ENCODE assay signal across 9 mouse cellular contexts in genomic region chr5:137740506-137740905, GRCm38 (mm10). TPM values are rescaled to one million over a fixed set of nuclear protein-coding genes. Genes with fewer than 3 reads are reported as not detected.
A peak's percentile ranks its signal among the peaks of the same experiment; 100 is the strongest.
DNase-seq lines count a peak whose midpoint lies in the region; ATAC-seq and TF ChIP-seq lines count a peak whose summit lies in the region.
"Had no signal": no experiment of that assay in that cellular context is flagged by ENCODE, and none has a peak within 500 bp of the region (broad histone marks: within the 10 kb centered on the region; RNA-seq: fewer than 3 reads in every experiment).

No protein-coding gene starts in this region.

- peak overlapping the region; percentile 68 for H3K4me3 ChIP-seq in kidney, embryonic 14.5 days (ENCODE audit: low read length)
- H3K4me3 ChIP-seq in embryonic facial prominence, embryonic 10.5 days = peak overlapping the region; percentile 89
- peak overlapping the region; percentile 60 for H3K4me3 ChIP-seq in hindbrain, embryonic 14.5 days (replicated peaks; ENCODE audit: low read length)
- peak overlapping the region; percentile 77 for H3K4me3 ChIP-seq in midbrain, postnatal 0 days (ENCODE audit: low read depth, low read length)

- H3K9me3 ChIP-seq in kidney, embryonic 14.5 days (ENCODE audit: control insufficient read depth, low read length) = no peaks in the 10 kb centered on the region
- H3K9me3 ChIP-seq in embryonic facial prominence, embryonic 10.5 days = no peaks in the 10 kb centered on the region
- H3K9me3 ChIP-seq in hindbrain, embryonic 14.5 days (ENCODE audit: control insufficient read depth, low read length) = no peaks in the 10 kb centered on the region
- no peaks in the 10 kb centered on the region for H3K9me3 ChIP-seq in midbrain, postnatal 0 days (ENCODE audit: low read length)

- peak; percentile 29 for ATAC-seq in kidney, embryonic 14.5 days (ENCODE audit: low FRiP score, low TSS enrichment)
- peak; percentile 21 for ATAC-seq in hindbrain, embryonic 14.5 days (ENCODE audit: low FRiP score)
- peak; percentile 5 for ATAC-seq in midbrain, postnatal 0 days (ENCODE audit: low FRiP score)

- peak overlapping the region; percentile 42; the same call in 1 of the 2 replicates for H3K27ac ChIP-seq in kidney, embryonic 14.5 days (ENCODE audit: low read depth, low read length)
- peak overlapping the region; percentile 91 for H3K27ac ChIP-seq in embryonic facial prominence, embryonic 10.5 days (replicated peaks)
- H3K27ac ChIP-seq in hindbrain, embryonic 14.5 days = peak overlapping the region; percentile 82
- H3K27ac ChIP-seq in midbrain, postnatal 0 days (ENCODE audit: low read depth, low read length) = peak overlapping the region; percentile 91
- H3K27ac ChIP-seq: macrophage had no signal

- intact Hi-C loops in left cerebral cortex, postnatal 4 days (cut with DNase I) = loop anchor here (5.0 to 10.0 kb wide), 2 partner anchors 83 to 386 kb away; partner anchors contain the start of gene Ephb4

- H3K4me2 ChIP-seq in kidney, embryonic 14.5 days (replicated peaks; ENCODE audit: low read depth, low read length) = peak overlapping the region; percentile 91
- peak overlapping the region; percentile 91 for H3K4me2 ChIP-seq in hindbrain, embryonic 14.5 days (replicated peaks)
- H3K4me2 ChIP-seq in midbrain, postnatal 0 days (ENCODE audit: low read depth, low read length, poor library complexity, severe bottlenecking) = peak overlapping the region; percentile 77

- H3K9ac ChIP-seq in kidney, embryonic 14.5 days (ENCODE audit: low read depth, low read length) = peak overlapping the region; percentile 65
- H3K9ac ChIP-seq in hindbrain, embryonic 14.5 days = peak overlapping the region; percentile 94
- peak overlapping the region; percentile 91 for H3K9ac ChIP-seq in midbrain, postnatal 0 days (replicated peaks; ENCODE audit: low read length, poor library complexity, severe bottlenecking)

- no peak for TF ChIP-seq CTCF in midbrain, postnatal 0 days (IDR thresholded peaks at IDR 0.05)

- DNase-seq in kidney, postnatal 10 days = no peak
- peak; percentile 45 for DNase-seq in embryonic facial prominence, embryonic 10.5 days (ENCODE audit: low spot score)
- DNase-seq in hindbrain, embryonic 14.5 days (ENCODE audit: low spot score) = no peak
- DNase-seq in midbrain, postnatal 0 days (ENCODE audit: low spot score) = no peak
- no peak for DNase-seq in left cerebral cortex, postnatal 4 days
- DNase-seq in ovary, adult 18-20 months (ENCODE audit: low spot score) = no peak
- DNase-seq in ovary, postnatal 36 days (ENCODE audit: low spot score) = no peak

- H3K4me1 ChIP-seq in kidney, embryonic 14.5 days (ENCODE audit: control insufficient read depth, insufficient read depth, low read length) = peaks cover 13% of the 10 kb centered on the region; the same call in 1 of the 2 replicates
- H3K4me1 ChIP-seq in embryonic facial prominence, embryonic 10.5 days = peaks cover 49% of the 10 kb centered on the region
- H3K4me1 ChIP-seq in hindbrain, embryonic 14.5 days (replicated peaks; ENCODE audit: control insufficient read depth, insufficient read depth, low read length) = peaks cover 40% of the 10 kb centered on the region
- H3K4me1 ChIP-seq in midbrain, postnatal 0 days (ENCODE audit: insufficient read depth, low read length) = peaks cover 19% of the 10 kb centered on the region

- H3K27me3 ChIP-seq in kidney, embryonic 14.5 days (ENCODE audit: control insufficient read depth, insufficient read depth, low read length) = no peaks in the 10 kb centered on the region
- H3K27me3 ChIP-seq in embryonic facial prominence, embryonic 10.5 days (replicated peaks; ENCODE audit: low read depth, poor library complexity, severe bottlenecking) = no peaks in the 10 kb centered on the region
- no peaks in the 10 kb centered on the region for H3K27me3 ChIP-seq in hindbrain, embryonic 14.5 days (ENCODE audit: control insufficient read depth, insufficient read depth, low read length)
- H3K27me3 ChIP-seq in midbrain, postnatal 0 days (ENCODE audit: insufficient read depth, low read length) = no peaks in the 10 kb centered on the region

- peaks cover 3% of the 10 kb centered on the region; the same call in 1 of the 2 replicates for H3K36me3 ChIP-seq in kidney, embryonic 14.5 days (ENCODE audit: control insufficient read depth, insufficient read depth, low read length)
- peaks cover 23% of the 10 kb centered on the region for H3K36me3 ChIP-seq in embryonic facial prominence, embryonic 10.5 days (replicated peaks)
- peaks cover 28% of the 10 kb centered on the region for H3K36me3 ChIP-seq in hindbrain, embryonic 14.5 days (replicated peaks; ENCODE audit: control insufficient read depth, insufficient read depth)
- peaks cover 7% of the 10 kb centered on the region for H3K36me3 ChIP-seq in midbrain, postnatal 0 days (ENCODE audit: insufficient read depth, low read length)

- WGBS in kidney, embryonic 14.5 days = 8% methylated on average over 11 of the region's 11 CpGs
- 11% methylated on average over 11 of the region's 11 CpGs for WGBS in embryonic facial prominence, embryonic 10.5 days
- 5% methylated on average over 11 of the region's 11 CpGs for WGBS in hindbrain, embryonic 14.5 days
- 6% methylated on average over 11 of the region's 11 CpGs for WGBS in midbrain, postnatal 0 days

RNA-seq across cellular contexts. Expression of gene Nyap1, which starts 0.9 kb away (rescaled TPM):
- polyA plus RNA-seq in kidney, embryonic 14.5 days (2014; fragmentation: Nextera tagmentation; extraction: Ambion mirVana) = 0.56 and 1.1 TPM in 2 replicates
- polyA plus RNA-seq in embryonic facial prominence, embryonic 10.5 days (2016; fragmentation: Nextera tagmentation; extraction: Ambion mirVana) = 3.0 and 3.6 TPM in 2 replicates
- 14.2 and 18.8 TPM in 2 replicates for polyA plus RNA-seq in hindbrain, embryonic 14.5 days (2014; fragmentation: Nextera tagmentation; extraction: Ambion mirVana)
- total RNA-seq in midbrain, postnatal 0 days (2014; rRNA removed) = 230 and 261 TPM in 2 replicates
- 47.0 and 50.1 TPM in 2 replicates for polyA plus RNA-seq in midbrain, postnatal 0 days (2015; fragmentation: Nextera tagmentation; extraction: Ambion mirVana)
- total RNA-seq in left cerebral cortex, postnatal 4 days (2021) = 100 to 1,000 TPM; 195 to 197 TPM

RNA-seq across cellular contexts. Expression of gene Tsc22d4, which starts 5.0 kb away (rescaled TPM):
- polyA plus RNA-seq in kidney, embryonic 14.5 days (2014; fragmentation: Nextera tagmentation; extraction: Ambion mirVana) = 104 and 121 TPM in 2 replicates
- polyA plus RNA-seq in embryonic facial prominence, embryonic 10.5 days (2016; fragmentation: Nextera tagmentation; extraction: Ambion mirVana) = 89.8 and 94.3 TPM in 2 replicates
- 67.6 and 72.8 TPM in 2 replicates for polyA plus RNA-seq in hindbrain, embryonic 14.5 days (2014; fragmentation: Nextera tagmentation; extraction: Ambion mirVana)
- total RNA-seq in midbrain, postnatal 0 days (2014; rRNA removed) = 188 and 320 TPM in 2 replicates
- 157 and 179 TPM in 2 replicates for polyA plus RNA-seq in midbrain, postnatal 0 days (2015; fragmentation: Nextera tagmentation; extraction: Ambion mirVana)
- total RNA-seq in left cerebral cortex, postnatal 4 days (2021) = 10 to 100 TPM; 61.6 to 71.9 TPM

RNA-seq across cellular contexts. Expression of gene Ppp1r35, which starts 38.1 kb away (rescaled TPM):
- 41.6 and 54.8 TPM in 2 replicates for polyA plus RNA-seq in kidney, embryonic 14.5 days (2014; fragmentation: Nextera tagmentation; extraction: Ambion mirVana)
- polyA plus RNA-seq in embryonic facial prominence, embryonic 10.5 days (2016; fragmentation: Nextera tagmentation; extraction: Ambion mirVana) = 47.9 and 49.1 TPM in 2 replicates
- polyA plus RNA-seq in hindbrain, embryonic 14.5 days (2014; fragmentation: Nextera tagmentation; extraction: Ambion mirVana) = 51.1 and 58.7 TPM in 2 replicates
- 32.5 and 42.1 TPM in 2 replicates for total RNA-seq in midbrain, postnatal 0 days (2014; rRNA removed)
- 38.8 and 47.8 TPM in 2 replicates for polyA plus RNA-seq in midbrain, postnatal 0 days (2015; fragmentation: Nextera tagmentation; extraction: Ambion mirVana)
- 10 to 100 TPM; 28.4 to 38.6 TPM for total RNA-seq in left cerebral cortex, postnatal 4 days (2021)

RNA-seq across cellular contexts. Expression of gene Mepce, which starts 46.9 kb away (rescaled TPM):
- polyA plus RNA-seq in kidney, embryonic 14.5 days (2014; fragmentation: Nextera tagmentation; extraction: Ambion mirVana) = 11.8 and 16.4 TPM in 2 replicates
- polyA plus RNA-seq in embryonic facial prominence, embryonic 10.5 days (2016; fragmentation: Nextera tagmentation; extraction: Ambion mirVana) = 9.1 and 11.5 TPM in 2 replicates
- 11.0 and 11.7 TPM in 2 replicates for polyA plus RNA-seq in hindbrain, embryonic 14.5 days (2014; fragmentation: Nextera tagmentation; extraction: Ambion mirVana)
- 40.8 and 46.0 TPM in 2 replicates for total RNA-seq in midbrain, postnatal 0 days (2014; rRNA removed)
- polyA plus RNA-seq in midbrain, postnatal 0 days (2015; fragmentation: Nextera tagmentation; extraction: Ambion mirVana) = 16.1 and 17.6 TPM in 2 replicates
- total RNA-seq in left cerebral cortex, postnatal 4 days (2021) = 10 to 100 TPM; 32.9 to 35.2 TPM

RNA-seq across cellular contexts. Expression of gene Zcwpw1, which starts 47.1 kb away (rescaled TPM):
- polyA plus RNA-seq in kidney, embryonic 14.5 days (2014; fragmentation: Nextera tagmentation; extraction: Ambion mirVana) = 21.8 and 27.4 TPM in 2 replicates
- 14.5 and 17.5 TPM in 2 replicates for polyA plus RNA-seq in embryonic facial prominence, embryonic 10.5 days (2016; fragmentation: Nextera tagmentation; extraction: Ambion mirVana)
- polyA plus RNA-seq in hindbrain, embryonic 14.5 days (2014; fragmentation: Nextera tagmentation; extraction: Ambion mirVana) = 7.9 and 8.3 TPM in 2 replicates
- 5.8 and 7.7 TPM in 2 replicates for total RNA-seq in midbrain, postnatal 0 days (2014; rRNA removed)
- polyA plus RNA-seq in midbrain, postnatal 0 days (2015; fragmentation: Nextera tagmentation; extraction: Ambion mirVana) = 9.0 and 9.4 TPM in 2 replicates
- total RNA-seq in left cerebral cortex, postnatal 4 days (2021) = 1 to 10 TPM; 5.4 to 6.1 TPM
